Mouse (Mus musculus) limb, embryonic 14.5 days (tissue): ENCODE data around the gene Ptpn21. TPM values are rescaled to one million over a fixed set of nuclear protein-coding genes. Genes with fewer than 3 reads are reported as not detected.

Source experiments
- ATAC-seq: fragments of 200-750 bp; cut with Nextera tagmentation; 2 replicates; pipeline ENCODE4 v1.8.0; 2017; ENCODE audit warnings: low read depth, moderate number of reproducible peaks, moderate TSS enrichment; ENCODE audit not compliant: low FRiP score
- DNase-seq: peaks from one replicate; pipeline ENCODE4 v3.0.0-alpha.2; 2015; ENCODE audit warnings: low spot score
- H3K27ac ChIP-seq: fragments of 300-500 bp; sonication (generic); replicated peaks from 2 replicates; pipeline ENCODE4 v1.5.1; 2014; ENCODE audit warnings: low read depth, mild to moderate bottlenecking, low read length, moderate library complexity, mixed read lengths
- H3K27me3 ChIP-seq: fragments of 300-500 bp; sonication (generic); 2 replicates; pipeline ENCODE4 v1.6.1; 2014; ENCODE audit warnings: low read length, mixed read lengths; ENCODE audit not compliant: control insufficient read depth, insufficient read depth
- H3K36me3 ChIP-seq: fragments of 300-500 bp; sonication (generic); 2 replicates; pipeline ENCODE4 v1.6.1; 2014; ENCODE audit warnings: mild to moderate bottlenecking, low read length, moderate library complexity, mixed read lengths; ENCODE audit not compliant: control insufficient read depth, insufficient read depth
- H3K4me1 ChIP-seq: fragments of 300-500 bp; sonication (generic); 2 replicates; pipeline ENCODE4 v1.6.1; 2014; ENCODE audit warnings: antibody characterized with exemption, low read length, mixed read lengths; ENCODE audit not compliant: control insufficient read depth, insufficient read depth
- H3K4me2 ChIP-seq: fragments of 300-500 bp; sonication (generic); replicated peaks from 2 replicates; pipeline ENCODE4 v1.6.1; 2014; ENCODE audit warnings: low read depth, mild to moderate bottlenecking, low read length, moderate library complexity; ENCODE audit not compliant: severe bottlenecking
- H3K4me3 ChIP-seq: fragments of 300-500 bp; sonication (generic); replicated peaks from 2 replicates; pipeline ENCODE4 v1.5.1; 2014; ENCODE audit warnings: low read length
- H3K9ac ChIP-seq: fragments of 300-500 bp; sonication (generic); 2 replicates; pipeline ENCODE4 v1.6.1; 2014; ENCODE audit warnings: mild to moderate bottlenecking, low read depth, low read length, moderate library complexity; ENCODE audit not compliant: severe bottlenecking
- H3K9me3 ChIP-seq: fragments of 300-500 bp; sonication (generic); 2 replicates; pipeline ENCODE4 v1.6.1; 2016; ENCODE audit warnings: low read length; ENCODE audit not compliant: control insufficient read depth
- POLR2A ChIP-seq: fragments of 200-500 bp; IDR thresholded peaks from 2 replicates; pipeline ENCODE4 v1.8.0; 2012; ENCODE audit warnings: inconsistent platforms, mild to moderate bottlenecking, moderate library complexity, borderline replicate concordance; ENCODE audit not compliant: insufficient read depth, insufficient read length; ENCODE audit errors: extremely low read depth
- WGBS: fragments of 180-500 bp; shearing (Covaris S2); extraction: QIAGEN DNeasy Blood & Tissue Kit; methylation state at CpG from one replicate; pipeline ENCODE4 v1.1.7; 2014; 5-methylcytosine and 5-hydroxymethylcytosine counted together
- polyA plus RNA-seq, 2 experiments: library from polyadenylated mRNA; depleted of rRNA in 1 of 2; stranded (reverse) in 1 of 2; unstranded in 1 of 2; fragments of >200 nt; fragmentation: Nextera tagmentation in 1 of 2; extraction: Ambion mirVana in 1 of 2; gene quantifications; 2 replicates each; pipeline versions ENCODE4 v1.2.1 to v1.2.3; 2012 to 2014

Gene Ptpn21
- polyA plus RNA-seq, 2 experiments: 9.9 to 13.1 TPM

- H3K4me2 ChIP-seq: no peak overlapping the region
- no peak for ATAC-seq
- H3K9me3 ChIP-seq: no peaks in the 10 kb centered on the region
- no peak overlapping the region for H3K4me3 ChIP-seq
- peaks cover 2% of the 10 kb centered on the region; the same call in 1 of the 2 replicates for H3K36me3 ChIP-seq
- no peak overlapping the region for H3K9ac ChIP-seq
- H3K27ac ChIP-seq: no peak overlapping the region
- H3K27me3 ChIP-seq: no peaks in the 10 kb centered on the region
- no peak for DNase-seq
- TF ChIP-seq POLR2A: no peak
- WGBS: 76% methylated on average over 5 of the region's 5 CpGs
- H3K4me1 ChIP-seq: 0 out of 2 replicates have a peak, but pooled peaks cover 2% of the 10 kb centered on the region
These were observed 12.2 kb downstream of the Ptpn21 start for GRCm38 (mm10) chr12:98724976-98725375.

DNA sequence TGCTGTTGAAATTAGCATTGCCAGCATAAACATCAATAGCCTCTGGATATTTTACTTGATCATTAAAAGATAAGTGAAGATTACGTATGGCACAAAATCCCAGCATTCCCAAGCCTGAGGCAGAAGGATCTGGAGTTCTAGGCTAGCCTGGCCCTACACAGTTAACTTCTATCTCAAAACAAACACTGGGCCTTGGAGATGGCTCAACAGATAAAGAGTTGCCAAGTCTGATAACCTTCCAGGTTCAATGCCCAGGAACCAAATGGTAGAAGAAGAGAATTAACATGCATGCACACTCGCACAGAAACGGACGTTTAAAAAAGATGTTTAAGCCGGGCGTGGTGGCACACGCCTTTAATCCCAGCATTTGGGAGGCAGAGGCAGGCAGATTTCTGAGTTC is 13.0 kb downstream of the Ptpn21 start:
- ATAC-seq: no peak
- Histone ChIP-seq H3K4me1 (0 out of 2 replicates have a peak, but pooled peaks cover 2% of the 10 kb centered on the region), H3K4me3 (no peak overlapping the region), H3K9me3 (no peaks in the 10 kb centered on the region), H3K27ac (no peak overlapping the region), H3K9ac (no peak overlapping the region), H3K27me3 (no peaks in the 10 kb centered on the region), H3K4me2 (no peak overlapping the region), H3K36me3 (peaks cover 2% of the 10 kb centered on the region; the same call in 1 of the 2 replicates)
- no peak for DNase-seq
- no peak for TF ChIP-seq POLR2A
- WGBS: 96% methylated on average over 7 of the region's 7 CpGs

- 45% methylated on average over 3 of the region's 3 CpGs for WGBS
- ATAC-seq (0 out of 2 replicates have a peak, but pooled peaks have one; percentile 34), DNase-seq (no peak)
- Histone ChIP-seq H3K4me3 (no peak overlapping the region), H3K27me3 (no peaks in the 10 kb centered on the region), H3K9ac (no peak overlapping the region), H3K36me3 (no peaks in the 10 kb centered on the region), H3K27ac (no peak overlapping the region), H3K4me1 (0 out of 2 replicates have a peak, but pooled peaks cover 2% of the 10 kb centered on the region), H3K9me3 (no peaks in the 10 kb centered on the region), H3K4me2 (no peak overlapping the region)
- TF ChIP-seq POLR2A: no peak
These were observed 16.2 kb downstream of the Ptpn21 start for GRCm38 (mm10) chr12:98721030-98721429.

DNA sequence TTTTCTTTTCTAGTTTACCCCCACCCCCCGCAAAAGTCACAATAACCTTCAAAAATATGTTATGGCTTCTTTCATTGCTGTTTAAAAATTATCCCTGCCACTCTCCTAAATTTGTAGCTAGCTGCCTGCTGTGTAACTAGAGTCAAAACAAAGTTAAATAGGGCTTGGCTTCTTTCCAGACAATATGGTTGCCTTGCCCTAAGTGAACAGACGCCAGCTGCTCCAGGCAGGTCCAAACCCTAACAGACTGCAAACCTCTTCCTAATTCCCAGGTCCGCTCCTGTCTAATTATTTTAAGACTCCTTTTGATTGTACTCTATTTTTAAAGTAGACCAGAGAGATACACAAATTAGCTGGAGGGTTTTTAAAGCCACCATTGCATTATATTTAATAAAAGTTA is 16.6 kb downstream of the Ptpn21 start:
- no peak overlapping the region for H3K4me2 ChIP-seq
- peak; percentile 69 for DNase-seq
- no peak overlapping the region for H3K27ac ChIP-seq
- no peak overlapping the region for H3K4me3 ChIP-seq
- no peaks in the 10 kb centered on the region for H3K9me3 ChIP-seq
- no peaks in the 10 kb centered on the region for H3K36me3 ChIP-seq
- no peak for TF ChIP-seq POLR2A
- ATAC-seq: 0 out of 2 replicates have a peak, but pooled peaks have one; percentile 41
- no peak overlapping the region for H3K9ac ChIP-seq
- H3K27me3 ChIP-seq: no peaks in the 10 kb centered on the region
- WGBS: 34% methylated on average over 3 of the region's 3 CpGs
- 0 out of 2 replicates have a peak, but pooled peaks cover 2% of the 10 kb centered on the region for H3K4me1 ChIP-seq

DNA sequence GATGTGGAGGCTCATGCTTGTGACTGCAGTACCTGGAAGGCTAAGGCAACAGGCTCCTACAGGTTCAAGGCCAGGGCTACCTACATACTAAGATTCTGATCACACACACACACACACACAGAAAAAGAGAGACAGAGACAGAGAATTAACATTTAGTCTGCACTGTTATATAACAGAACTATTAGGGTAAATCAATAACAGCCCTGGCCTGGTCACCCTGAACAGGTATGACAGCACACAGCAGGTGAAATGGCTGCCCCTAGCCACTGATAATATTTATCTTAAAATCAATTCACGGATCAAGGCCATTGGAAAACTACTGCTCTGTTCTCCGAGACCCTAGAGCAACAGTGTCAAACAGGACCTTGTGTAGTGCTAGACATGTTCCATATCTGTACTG is 21.1 kb downstream of the Ptpn21 start:
- DNase-seq (no peak), ATAC-seq (no peak)
- no peak for TF ChIP-seq POLR2A
- Histone ChIP-seq H3K27me3 (no peaks in the 10 kb centered on the region), H3K4me3 (no peak overlapping the region), H3K9me3 (no peaks in the 10 kb centered on the region), H3K27ac (no peak overlapping the region), H3K9ac (no peak overlapping the region), H3K4me2 (no peak overlapping the region), H3K4me1 (0 out of 2 replicates have a peak, but pooled peaks cover 2% of the 10 kb centered on the region), H3K36me3 (no peaks in the 10 kb centered on the region)
- 89% methylated on average over 2 of the region's 2 CpGs for WGBS
